Mouse (Mus musculus) T-cell, adult 2 months (primary cell): ENCODE results near the gene Lzts2.

Source experiments
- DNase-seq: peaks from one replicate; pipeline ENCODE4 v3.0.0; 2022; ENCODE audit warnings: low spot score

Lzts2 gene

GRCm38 (mm10) chr19:45014335-45014971 is at the start of gene Lzts2:
Gene Lzts2 (plus strand): TSS chr19:45014414.
- DNase-seq = no peak

- DNase-seq = no peak
These were observed 48.2 kb upstream of the Lzts2 start for GRCm38 (mm10) chr19:44965978-44966377.

GRCm38 (mm10) chr19:44968329-44968728 is 45.9 kb upstream of the Lzts2 start:
- no peak for DNase-seq

- no peak for DNase-seq
These were observed 37.6 kb upstream of the Lzts2 start for GRCm38 (mm10) chr19:44976636-44977035.

GRCm38 (mm10) chr19:44977148-44977547 is 37.1 kb upstream of the Lzts2 start:
- DNase-seq = no peak

GRCm38 (mm10) chr19:44980787-44981186 is 33.4 kb upstream of the Lzts2 start:
- no peak for DNase-seq

GRCm38 (mm10) chr19:44982477-44983115 is 31.6 kb upstream of the Lzts2 start:
- no peak for DNase-seq

GRCm38 (mm10) chr19:44983366-44983765 is 30.8 kb upstream of the Lzts2 start:
- no peak for DNase-seq

GRCm38 (mm10) chr19:44984420-44984819 is 29.8 kb upstream of the Lzts2 start:
- DNase-seq = no peak

- DNase-seq = no peak
These were observed 28.8 kb upstream of the Lzts2 start for GRCm38 (mm10) chr19:44985159-44985988.

GRCm38 (mm10) chr19:44987004-44987403 is 27.2 kb upstream of the Lzts2 start:
- no peak for DNase-seq

GRCm38 (mm10) chr19:44987851-44988250 is 26.4 kb upstream of the Lzts2 start:
- no peak for DNase-seq

GRCm38 (mm10) chr19:44988321-44988720 is 25.9 kb upstream of the Lzts2 start:
- DNase-seq = no peak

GRCm38 (mm10) chr19:44988831-44989566 is 25.2 kb upstream of the Lzts2 start, which contains the start of gene Sema4g:
Gene Sema4g (plus strand): TSS chr19:44989101.
- DNase-seq = peak; percentile 21

- no peak for DNase-seq
These were observed 24.4 kb upstream of the Lzts2 start for GRCm38 (mm10) chr19:44989567-44990495.

- DNase-seq = no peak
These were observed 23.2 kb upstream of the Lzts2 start for GRCm38 (mm10) chr19:44991031-44991430.

GRCm38 (mm10) chr19:44992246-44992645 is 22.0 kb upstream of the Lzts2 start:
- no peak for DNase-seq

- DNase-seq = no peak
These were observed 21.5 kb upstream of the Lzts2 start for GRCm38 (mm10) chr19:44992712-44993111.

- no peak for DNase-seq
These were observed 16.4 kb upstream of the Lzts2 start for GRCm38 (mm10) chr19:44997786-44998185.

- DNase-seq = no peak
These were observed 14.6 kb upstream of the Lzts2 start for GRCm38 (mm10) chr19:44999647-45000046.

- no peak for DNase-seq
These were observed 11.9 kb upstream of the Lzts2 start for GRCm38 (mm10) chr19:45002301-45002700.
